Mouse (Mus musculus): ENCODE measurements around the gene Banp. TPM values are rescaled to one million over a fixed set of nuclear protein-coding genes. Genes with fewer than 3 reads are reported as not detected.

Banp gene
- polyA plus RNA-seq, 1 experiment from 2014 or later = 40.2 TPM

Small RNAs within 50 kb of the gene (microRNA-seq; reads per million reads assigned to microRNA genes)
- gene Mir7237 (ENCODE audit: borderline number of aligned reads) = 1.1 reads per million

Other genes with a start within 250 kb of the Banp start
- gene Jph3, start 220.1 kb upstream of the Banp start, polyA plus RNA-seq (2014; fragmentation: Nextera tagmentation; extraction: Ambion mirVana) = 0.49 and 0.64 TPM in 2 replicates
- 52.8 and 54.0 TPM in 2 replicates for gene Klhdc4, start 120.2 kb upstream of the Banp start, polyA plus RNA-seq (2014; fragmentation: Nextera tagmentation; extraction: Ambion mirVana)
- gene Slc7a5, start 42.1 kb upstream of the Banp start, polyA plus RNA-seq (2014; fragmentation: Nextera tagmentation; extraction: Ambion mirVana) = 58.2 and 61.5 TPM in 2 replicates
- gene Car5a, start 4.8 kb upstream of the Banp start, polyA plus RNA-seq (2014; fragmentation: Nextera tagmentation; extraction: Ambion mirVana) = 0.55 and 0.66 TPM in 2 replicates